Mouse (Mus musculus): ENCODE data around the gene Slc9a8. TPM values are rescaled to one million over a fixed set of nuclear protein-coding genes. Genes with fewer than 3 reads are reported as not detected.

The Slc9a8 gene
- polyA plus RNA-seq, 1 experiment from 2014 or later: 9.8 TPM

- ATAC-seq (no peak), DNase-seq (ENCODE audit: low spot score) (no peak)
- no peak overlapping the region for H3K4me2 ChIP-seq (replicated peaks; ENCODE audit: low read depth, low read length)
- H3K9me3 ChIP-seq (ENCODE audit: low read length): no peaks in the 10 kb centered on the region
- TF ChIP-seq CTCF (IDR thresholded peaks at IDR 0.05) (no peak), EP300 (IDR thresholded peaks at IDR 0.05) (no peak)
- H3K4me1 ChIP-seq (ENCODE audit: insufficient read depth, low read depth, low read length): peaks cover 12% of the 10 kb centered on the region; the same call in 1 of the 2 replicates
- H3K36me3 ChIP-seq (ENCODE audit: insufficient read depth, low read length): peaks cover 19% of the 10 kb centered on the region; the same call in 1 of the 2 replicates
- no peak overlapping the region for H3K9ac ChIP-seq (replicated peaks; ENCODE audit: low read depth)
- no peak overlapping the region for H3K27ac ChIP-seq (ENCODE audit: low read length)
- H3K27me3 ChIP-seq (replicated peaks; ENCODE audit: insufficient read depth, low read length): no peaks in the 10 kb centered on the region
- H3K4me3 ChIP-seq (ENCODE audit: low read depth, low read length): no peak overlapping the region
- WGBS: 78% methylated on average over 6 of the region's 6 CpGs
These were observed 3.9 kb downstream of the Slc9a8 start for GRCm38 (mm10) chr2:167425407-167425806.

GRCm38 (mm10) chr2:167429596-167429995, 8.1 kb downstream of the Slc9a8 start:
- Histone ChIP-seq H3K36me3 (ENCODE audit: insufficient read depth, low read length) (peaks cover 15% of the 10 kb centered on the region; the same call in 1 of the 2 replicates), H3K4me2 (replicated peaks; ENCODE audit: low read depth, low read length) (no peak overlapping the region), H3K27ac (ENCODE audit: low read length) (no peak overlapping the region), H3K9me3 (ENCODE audit: low read length) (no peaks in the 10 kb centered on the region), H3K9ac (replicated peaks; ENCODE audit: low read depth) (no peak overlapping the region), H3K4me3 (ENCODE audit: low read depth, low read length) (no peak overlapping the region), H3K27me3 (replicated peaks; ENCODE audit: insufficient read depth, low read length) (no peaks in the 10 kb centered on the region), H3K4me1 (ENCODE audit: insufficient read depth, low read depth, low read length) (no peaks in the 10 kb centered on the region)
- no peak for ATAC-seq
- 94% methylated on average over 5 of the region's 5 CpGs for WGBS
- no peak for TF ChIP-seq EP300 (IDR thresholded peaks at IDR 0.05)
- TF ChIP-seq CTCF (IDR thresholded peaks at IDR 0.05): no peak
- no peak for DNase-seq (ENCODE audit: low spot score)

- no peaks in the 10 kb centered on the region for H3K4me1 ChIP-seq (ENCODE audit: insufficient read depth, low read depth, low read length)
- WGBS: 70% methylated on average over 9 of the region's 9 CpGs
- no peak overlapping the region for H3K4me3 ChIP-seq (ENCODE audit: low read depth, low read length)
- DNase-seq (ENCODE audit: low spot score) (no peak), ATAC-seq (no peak)
- H3K27me3 ChIP-seq (replicated peaks; ENCODE audit: insufficient read depth, low read length): no peaks in the 10 kb centered on the region
- H3K9ac ChIP-seq (replicated peaks; ENCODE audit: low read depth): no peak overlapping the region
- H3K36me3 ChIP-seq (ENCODE audit: insufficient read depth, low read length): peaks cover 14% of the 10 kb centered on the region
- TF ChIP-seq CTCF (IDR thresholded peaks at IDR 0.05): no peak
- TF ChIP-seq EP300 (IDR thresholded peaks at IDR 0.05): no peak
- H3K9me3 ChIP-seq (ENCODE audit: low read length): no peaks in the 10 kb centered on the region
- H3K4me2 ChIP-seq (replicated peaks; ENCODE audit: low read depth, low read length): no peak overlapping the region
- no peak overlapping the region for H3K27ac ChIP-seq (ENCODE audit: low read length)
These were observed 9.4 kb downstream of the Slc9a8 start for GRCm38 (mm10) chr2:167430737-167431417.

- no peak overlapping the region for H3K27ac ChIP-seq (ENCODE audit: low read length)
- TF ChIP-seq CTCF (IDR thresholded peaks at IDR 0.05): no peak
- no peak for TF ChIP-seq EP300 (IDR thresholded peaks at IDR 0.05)
- H3K36me3 ChIP-seq (ENCODE audit: insufficient read depth, low read length): peaks cover 9% of the 10 kb centered on the region
- H3K27me3 ChIP-seq (replicated peaks; ENCODE audit: insufficient read depth, low read length): no peaks in the 10 kb centered on the region
- WGBS: 66% methylated on average over 7 of the region's 7 CpGs
- ATAC-seq (no peak), DNase-seq (ENCODE audit: low spot score) (no peak)
- H3K4me3 ChIP-seq (ENCODE audit: low read depth, low read length): no peak overlapping the region
- H3K4me2 ChIP-seq (replicated peaks; ENCODE audit: low read depth, low read length): no peak overlapping the region
- H3K4me1 ChIP-seq (ENCODE audit: insufficient read depth, low read depth, low read length): no peaks in the 10 kb centered on the region
- H3K9ac ChIP-seq (replicated peaks; ENCODE audit: low read depth): no peak overlapping the region
- H3K9me3 ChIP-seq (ENCODE audit: low read length): no peaks in the 10 kb centered on the region
These were observed 9.9 kb downstream of the Slc9a8 start for GRCm38 (mm10) chr2:167431418-167431776.

DNA sequence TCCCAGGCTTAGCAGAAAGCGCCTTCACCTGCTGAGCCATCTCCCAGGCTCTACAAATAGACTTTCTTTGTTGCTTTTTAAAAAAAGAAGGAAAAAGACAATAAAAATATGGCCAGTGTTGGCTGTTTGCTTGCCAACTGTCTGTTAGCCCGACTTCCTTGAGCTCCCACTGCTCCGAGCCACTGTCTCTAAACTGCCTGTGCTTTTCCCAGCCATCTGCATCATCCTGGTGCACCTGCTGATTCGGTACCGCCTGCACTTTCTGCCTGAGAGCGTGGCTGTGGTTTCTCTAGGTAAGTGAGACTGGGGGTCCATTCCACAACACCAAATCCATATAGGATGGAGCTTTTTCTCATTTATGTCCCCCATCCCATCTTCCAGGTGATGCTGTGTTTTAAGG, 13.1 kb downstream of the Slc9a8 start:
- no peaks in the 10 kb centered on the region for H3K9me3 ChIP-seq (ENCODE audit: low read length)
- peaks cover 16% of the 10 kb centered on the region; the same call in 1 of the 2 replicates for H3K36me3 ChIP-seq (ENCODE audit: insufficient read depth, low read length)
- no peak overlapping the region for H3K4me3 ChIP-seq (ENCODE audit: low read depth, low read length)
- DNase-seq (ENCODE audit: low spot score): no peak
- WGBS: 94% methylated on average over 6 of the region's 6 CpGs
- no peaks in the 10 kb centered on the region for H3K27me3 ChIP-seq (replicated peaks; ENCODE audit: insufficient read depth, low read length)
- no peak for TF ChIP-seq CTCF (IDR thresholded peaks at IDR 0.05)
- no peak for TF ChIP-seq EP300 (IDR thresholded peaks at IDR 0.05)
- H3K4me2 ChIP-seq (replicated peaks; ENCODE audit: low read depth, low read length): no peak overlapping the region
- no peak for ATAC-seq
- no peak overlapping the region for H3K27ac ChIP-seq (ENCODE audit: low read length)
- H3K9ac ChIP-seq (replicated peaks; ENCODE audit: low read depth): no peak overlapping the region
- H3K4me1 ChIP-seq (ENCODE audit: insufficient read depth, low read depth, low read length): no peaks in the 10 kb centered on the region

DNA sequence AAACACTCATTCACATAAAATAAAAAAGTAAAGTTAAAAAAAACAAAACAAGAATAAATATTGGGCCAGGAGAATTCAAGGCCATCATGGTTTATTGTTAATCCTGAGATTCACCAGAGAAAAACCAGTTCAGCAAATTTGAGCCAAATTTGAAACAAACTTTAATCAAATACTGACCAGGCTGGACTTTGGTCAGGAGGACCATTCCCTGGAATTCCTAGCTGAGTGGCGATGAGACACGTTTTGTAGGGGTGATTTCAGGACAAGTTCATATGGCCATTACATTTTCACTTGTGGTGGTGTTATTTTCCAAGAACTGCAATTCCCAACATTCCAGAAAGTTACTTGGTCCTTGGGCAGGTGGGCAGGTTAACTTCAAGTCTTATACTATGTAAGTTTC, 14.1 kb downstream of the Slc9a8 start:
- no peaks in the 10 kb centered on the region for H3K27me3 ChIP-seq (replicated peaks; ENCODE audit: insufficient read depth, low read length)
- WGBS: 94% methylated on average over 2 of the region's 2 CpGs
- no peak overlapping the region for H3K27ac ChIP-seq (ENCODE audit: low read length)
- H3K4me1 ChIP-seq (ENCODE audit: insufficient read depth, low read depth, low read length): no peaks in the 10 kb centered on the region
- no peak overlapping the region for H3K4me2 ChIP-seq (replicated peaks; ENCODE audit: low read depth, low read length)
- no peak overlapping the region for H3K4me3 ChIP-seq (ENCODE audit: low read depth, low read length)
- TF ChIP-seq EP300 (IDR thresholded peaks at IDR 0.05) (no peak), CTCF (IDR thresholded peaks at IDR 0.05) (no peak)
- no peaks in the 10 kb centered on the region for H3K9me3 ChIP-seq (ENCODE audit: low read length)
- no peak for ATAC-seq
- H3K9ac ChIP-seq (replicated peaks; ENCODE audit: low read depth): no peak overlapping the region
- no peak for DNase-seq (ENCODE audit: low spot score)
- H3K36me3 ChIP-seq (ENCODE audit: insufficient read depth, low read length): peaks cover 16% of the 10 kb centered on the region; the same call in 1 of the 2 replicates
